Mouse (Mus musculus) spleen, embryonic (tissue): ENCODE measurements around the gene Speer4b.
"Not testable (repeated sequence)": the region's sequence is repeated elsewhere in the genome, so short reads cannot be mapped to it uniquely, and the experiment has no call there.

Source experiments
- CTCF ChIA-PET: fragments of 350-600 bp; sonication (Branson Sonifier 250); formaldehyde crosslinking; loops from one replicate; lab custom pipeline; 2022; lab: Charles Lee

Gene Speer4b

DNA sequence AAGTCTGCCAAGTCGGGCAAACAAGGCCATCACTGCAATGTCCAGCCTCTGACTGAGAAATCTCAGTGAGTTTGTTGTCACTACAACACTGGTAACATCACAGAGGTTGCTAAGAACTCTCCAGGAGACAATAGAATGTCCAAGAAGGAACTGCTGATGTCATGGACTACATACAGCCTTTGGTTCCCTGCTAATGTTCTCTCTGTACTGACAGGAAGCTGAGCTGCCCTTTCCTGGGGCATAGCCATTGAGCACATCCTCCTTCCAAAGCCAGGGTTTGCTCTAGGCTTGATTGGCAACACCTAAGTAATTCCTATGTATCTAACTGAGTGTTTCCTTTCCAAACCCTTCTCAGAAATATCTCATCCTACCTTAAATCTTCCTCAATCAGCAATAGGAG lies at the start of gene Speer4b:
Speer4b (minus strand) TSS at position 101 of the 400 bp plus-strand sequence.
- CTCF ChIA-PET = not testable (repeated sequence)

DNA sequence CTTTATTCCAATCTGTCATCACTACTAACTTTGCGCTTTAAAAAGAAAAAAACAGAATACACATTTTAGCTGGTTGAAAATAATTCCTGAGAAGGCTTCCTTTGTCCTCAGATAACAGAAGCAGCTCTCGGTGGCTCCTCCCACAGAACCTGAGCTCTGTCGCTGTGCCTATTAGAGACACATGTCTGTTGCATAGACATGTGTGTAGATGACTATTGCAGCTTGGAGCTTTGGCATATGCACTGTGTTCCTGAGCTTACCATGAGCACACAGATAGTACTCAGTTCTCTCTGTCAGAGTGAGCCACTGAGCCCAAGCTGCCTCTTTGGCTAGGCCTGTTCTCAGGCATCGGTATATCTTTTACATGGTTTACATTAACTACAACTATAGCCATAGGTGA lies 48.1 kb upstream of the Speer4b start:
- CTCF ChIA-PET = no interaction called here

DNA sequence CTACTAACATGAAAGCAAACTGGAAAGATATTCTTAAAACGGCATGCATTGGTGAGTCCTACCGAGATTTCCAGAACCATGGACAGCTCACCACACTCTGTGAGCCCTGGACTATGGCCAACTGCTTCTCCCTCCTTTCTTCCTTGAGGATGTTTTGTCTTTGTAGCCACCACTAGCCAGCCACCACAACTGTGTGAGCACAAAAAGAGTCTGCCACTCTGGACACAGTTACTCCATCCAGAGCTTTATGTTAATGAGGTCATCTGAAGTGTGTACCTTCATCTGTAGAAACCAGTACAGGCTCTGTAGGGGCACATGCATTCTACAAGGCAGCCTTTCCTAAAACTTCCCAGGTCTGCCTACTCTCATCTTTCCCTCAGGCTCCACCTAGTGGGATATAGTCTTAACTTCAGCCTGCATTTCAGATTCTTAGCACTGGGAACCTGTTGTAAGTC lies 43.6 kb upstream of the Speer4b start:
- CTCF ChIA-PET = no interaction called here

GRCm38 (mm10) chr5:27526906-27527305 lies 25.7 kb upstream of the Speer4b start:
- CTCF ChIA-PET = no interaction called here

GRCm38 (mm10) chr5:27518716-27519115 lies 17.5 kb upstream of the Speer4b start:
- CTCF ChIA-PET = no interaction called here

- CTCF ChIA-PET = no interaction called here
Observed at GRCm38 (mm10) chr5:27490942-27491341, 10.3 kb downstream of the Speer4b start.

- CTCF ChIA-PET = no interaction called here
Observed at GRCm38 (mm10) chr5:27486138-27486537, 15.1 kb downstream of the Speer4b start.

GRCm38 (mm10) chr5:27481706-27482105 lies 19.5 kb downstream of the Speer4b start:
- CTCF ChIA-PET = no interaction called here

DNA sequence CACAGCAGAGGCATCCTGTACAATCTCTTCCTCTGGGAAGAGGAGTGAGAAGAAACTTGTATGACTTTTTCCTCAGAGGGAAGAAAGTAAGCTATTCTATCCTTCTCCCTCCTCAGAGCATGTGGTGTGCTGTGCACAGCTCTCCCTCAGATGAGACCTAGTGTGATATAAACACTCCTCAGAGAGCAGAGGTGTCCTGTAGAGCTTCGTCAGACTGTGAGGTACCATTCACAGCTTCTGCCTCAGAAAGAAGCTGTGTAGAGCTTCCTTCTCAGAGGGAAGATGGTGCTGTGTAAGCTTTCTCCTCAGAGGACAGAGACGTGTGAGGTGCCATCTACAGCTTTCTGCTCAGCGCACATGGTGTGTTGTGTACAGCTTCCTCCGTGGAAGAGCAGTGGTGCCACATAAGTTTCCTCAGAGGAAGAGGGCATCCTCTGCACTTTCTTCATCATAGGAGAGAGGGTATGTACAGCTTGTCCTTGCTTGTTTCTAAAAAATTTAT lies 26.2 kb downstream of the Speer4b start:
- CTCF ChIA-PET = no interaction called here

DNA sequence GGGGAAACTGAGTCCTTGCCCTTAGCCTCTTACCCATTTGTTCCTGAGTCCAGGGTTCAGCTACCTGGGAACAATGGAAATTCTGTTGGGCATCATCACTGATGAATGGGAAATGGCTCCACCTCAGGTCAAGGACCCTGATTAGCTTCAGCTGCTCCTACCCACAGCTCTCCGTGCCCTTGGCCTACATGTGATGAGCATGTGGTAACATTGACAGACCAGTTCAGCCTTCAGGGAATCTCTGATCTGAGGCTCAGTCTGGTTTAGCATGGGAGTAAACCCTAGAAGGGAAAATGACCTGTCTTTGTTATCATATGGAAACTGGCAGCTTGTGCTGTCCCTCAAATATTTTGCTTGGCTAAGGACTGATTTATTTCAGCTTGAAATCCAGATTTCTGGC lies 43.6 kb downstream of the Speer4b start:
- CTCF ChIA-PET = no interaction called here

- CTCF ChIA-PET = no interaction called here
Observed at GRCm38 (mm10) chr5:27456981-27457380, 44.3 kb downstream of the Speer4b start.

GRCm38 (mm10) chr5:27454386-27454785 lies 46.9 kb downstream of the Speer4b start:
- CTCF ChIA-PET = no interaction called here

DNA sequence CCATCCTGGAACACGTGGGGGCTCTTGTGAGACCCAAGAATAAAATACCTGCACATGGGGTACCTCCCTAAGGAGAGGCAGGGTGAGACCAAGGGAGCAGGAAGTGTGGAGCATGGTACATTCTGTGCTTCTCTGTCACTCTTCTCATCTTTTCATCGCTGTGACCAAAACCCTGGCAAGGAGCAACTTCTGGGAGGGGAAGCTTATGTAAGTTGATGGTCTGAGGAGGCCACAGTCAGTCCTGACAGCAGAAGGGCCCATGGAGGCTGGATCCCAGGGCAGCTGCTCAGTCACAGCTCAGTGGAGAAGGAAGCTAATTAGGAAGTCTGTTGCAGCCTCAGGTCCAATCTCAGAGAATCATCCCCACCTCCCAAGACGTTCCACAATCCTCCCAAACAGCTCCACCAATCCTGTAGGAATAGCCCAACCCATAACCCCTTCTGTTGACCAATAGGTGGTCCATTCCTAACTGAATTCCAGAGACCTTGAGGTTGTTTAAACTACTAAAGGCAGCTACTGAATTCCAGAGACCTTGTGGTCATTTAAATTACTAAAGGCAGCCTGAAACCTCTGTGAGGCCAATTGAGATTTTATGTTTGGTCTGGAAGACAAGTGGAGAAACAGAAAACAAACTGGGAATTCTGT lies 47.9 kb downstream of the Speer4b start:
- CTCF ChIA-PET = no interaction called here
